Mouse (Mus musculus): ENCODE measurements around the gene Rhcg.

Rhcg gene

DNA sequence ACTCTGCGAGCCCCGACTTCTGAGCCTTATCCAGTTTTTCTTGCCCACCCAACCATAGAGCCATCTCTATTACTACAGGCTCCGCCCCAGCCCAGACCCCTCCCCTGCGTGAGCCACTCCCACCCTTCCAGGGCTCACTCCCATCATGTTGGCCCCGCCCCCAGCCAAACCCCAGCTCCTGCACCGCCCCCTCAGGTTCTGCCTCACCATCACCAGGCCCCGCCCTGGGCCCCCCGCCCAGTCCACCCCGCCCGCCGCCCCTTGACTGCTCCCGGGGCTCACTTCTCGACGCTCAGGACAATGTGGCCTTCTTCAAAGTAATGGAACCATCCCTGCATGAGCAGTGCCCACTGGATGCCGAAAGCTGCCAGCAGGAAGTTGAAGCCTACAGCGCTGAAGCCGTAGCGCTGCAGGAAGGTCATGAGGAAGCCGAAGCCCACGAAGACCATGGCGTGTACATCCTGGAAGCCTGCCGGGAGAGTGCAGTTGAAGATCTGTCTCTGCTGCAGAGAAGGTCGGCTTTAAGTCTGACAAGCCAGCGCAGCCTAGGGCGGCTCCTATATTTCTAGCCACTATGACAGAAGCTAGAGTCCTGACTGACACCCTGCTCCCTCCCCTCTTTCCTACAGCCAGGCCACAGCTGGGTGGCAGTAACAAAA is 10.1 kb downstream of the Rhcg start:
- in situ Hi-C loops (cut with MboI; ENCODE audit: unreplicated experiment in 2 of 2), result no loop called here

DNA sequence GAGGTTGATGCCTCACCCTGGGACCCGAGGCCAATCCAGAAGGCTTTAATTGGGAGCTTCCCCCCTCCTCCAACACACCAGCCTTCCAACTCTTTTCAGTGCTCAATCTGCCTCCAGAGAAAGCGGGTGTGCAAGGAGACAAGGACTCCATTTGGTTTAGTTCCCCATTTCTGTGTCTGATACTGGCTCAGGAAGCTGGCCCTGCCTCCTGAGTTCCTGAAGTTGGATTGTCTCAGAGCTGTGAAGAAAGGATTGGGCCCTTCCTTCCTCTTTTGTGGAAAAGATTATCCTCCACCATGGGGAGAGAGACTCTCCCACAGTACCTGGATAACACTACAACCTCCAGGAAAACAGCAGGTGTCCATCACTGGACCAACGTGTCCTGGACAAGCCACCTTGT is 10.7 kb downstream of the Rhcg start:
- in situ Hi-C loops (cut with MboI; ENCODE audit: unreplicated experiment in 2 of 2), result no loop called here

DNA sequence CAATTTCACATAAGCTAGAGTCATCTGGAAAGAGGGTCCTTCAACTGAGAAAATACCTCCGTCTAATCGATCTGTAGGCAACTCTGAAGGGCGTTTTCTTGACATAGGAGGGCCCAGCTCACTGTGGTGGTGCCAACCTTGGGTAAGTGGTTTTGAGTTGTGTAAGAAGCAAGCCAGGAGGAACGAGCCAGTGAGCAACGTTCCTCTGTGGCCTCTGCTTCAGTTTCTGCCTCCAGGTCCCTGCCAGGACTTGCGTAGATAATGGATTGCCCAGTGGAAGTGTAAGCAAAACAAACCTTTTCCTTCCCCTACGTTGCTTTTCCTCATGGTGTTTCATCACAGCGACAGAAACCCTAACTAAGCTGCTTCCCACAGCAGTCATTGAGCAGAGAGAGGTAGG is 15.5 kb downstream of the Rhcg start:
- in situ Hi-C loops (cut with MboI; ENCODE audit: unreplicated experiment in 2 of 2), result no loop called here

DNA sequence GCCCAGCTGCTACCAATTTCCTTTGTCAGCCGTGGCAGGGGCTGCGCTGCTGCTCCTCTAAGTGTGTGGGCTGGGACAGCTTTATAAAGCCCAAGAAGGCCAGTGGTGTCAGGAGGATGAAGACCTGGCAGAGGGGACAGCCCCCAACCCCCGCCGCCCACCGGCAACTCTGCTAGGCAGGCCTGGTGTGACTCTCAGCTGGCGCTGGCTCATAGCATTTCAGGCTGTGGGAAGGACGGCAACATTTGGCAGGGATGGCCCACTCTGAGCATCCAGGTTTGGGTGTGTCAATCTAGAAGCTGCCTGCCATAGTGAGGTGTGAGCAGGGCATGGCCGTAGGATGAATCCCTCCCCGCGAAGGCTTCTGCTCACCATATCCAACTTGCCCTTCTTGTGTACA is 17.3 kb downstream of the Rhcg start:
- in situ Hi-C loops (cut with MboI; ENCODE audit: unreplicated experiment in 2 of 2), result no loop called here

DNA sequence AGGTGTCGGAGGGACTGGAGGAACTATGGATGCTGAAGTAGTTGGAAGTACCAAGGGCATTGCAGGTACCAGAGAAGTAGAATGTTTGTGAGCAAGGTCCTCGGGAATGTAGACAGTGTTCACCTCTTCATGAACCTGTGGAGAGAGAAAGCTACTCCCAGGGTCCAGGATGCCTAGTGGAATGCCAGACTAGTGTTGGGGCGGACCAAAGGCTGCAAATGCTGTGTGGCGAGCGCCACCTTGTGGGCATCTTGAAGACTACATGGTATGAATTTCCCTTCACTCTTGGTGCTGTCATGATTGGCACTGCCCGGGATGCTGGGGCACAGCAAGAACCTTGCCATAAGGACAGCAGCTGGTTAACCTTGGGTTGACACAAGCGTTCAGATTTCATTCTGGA is 22.6 kb downstream of the Rhcg start:
- in situ Hi-C loops (cut with MboI; ENCODE audit: unreplicated experiment in 2 of 2), result loop anchor here (5.0 to 25.0 kb wide), 4 partner anchors 98 to 658 kb away; no protein-coding TSS in a partner anchor

DNA sequence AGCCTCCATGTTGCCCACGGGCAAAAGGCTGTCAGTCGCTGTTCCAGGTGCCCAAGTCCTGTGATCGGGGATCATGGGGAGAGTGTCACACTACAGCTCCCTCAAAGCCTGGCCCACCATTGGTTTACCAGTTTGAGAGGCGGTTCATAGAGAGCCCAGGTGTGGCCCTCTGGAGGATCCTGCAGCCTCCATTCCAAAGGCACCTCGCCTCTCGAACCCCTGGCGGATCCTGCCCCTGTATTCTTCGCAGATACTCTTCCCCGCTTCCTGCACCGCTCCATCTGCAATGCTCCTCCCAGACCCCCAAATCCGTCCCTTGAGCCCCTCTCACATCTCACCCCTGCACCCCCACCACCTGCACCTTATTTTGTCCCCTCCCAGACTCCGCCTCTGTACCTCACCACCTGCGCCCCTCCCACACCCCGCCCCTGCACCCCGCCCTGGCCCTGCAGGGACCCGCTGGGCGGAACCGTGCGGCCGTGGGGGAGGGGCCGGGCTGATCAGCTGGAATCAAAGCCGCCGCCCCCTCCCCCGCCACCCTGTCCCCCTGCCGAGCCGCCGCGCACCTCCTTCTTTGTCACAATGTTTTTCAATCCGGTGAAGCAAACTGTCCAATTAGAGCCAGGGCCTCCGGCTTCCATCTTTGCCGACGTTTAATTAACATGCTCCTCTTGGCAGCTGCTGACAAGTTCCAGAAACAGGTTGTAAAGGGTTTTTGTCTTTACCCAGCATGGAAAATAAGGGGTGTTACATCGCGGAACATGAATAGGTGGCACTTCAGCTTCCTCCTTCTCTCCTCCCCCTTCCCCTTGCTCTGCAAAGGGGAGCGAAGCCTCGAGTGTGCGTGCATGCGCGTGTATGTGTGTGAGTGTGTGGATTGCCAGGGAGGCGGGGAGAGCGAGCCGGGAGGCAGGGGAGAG is 25.4 kb downstream of the Rhcg start:
- in situ Hi-C loops (cut with MboI; ENCODE audit: unreplicated experiment in 2 of 2), result loop anchor here (5.0 to 25.0 kb wide), 4 partner anchors 95 to 655 kb away; no protein-coding TSS in a partner anchor

DNA sequence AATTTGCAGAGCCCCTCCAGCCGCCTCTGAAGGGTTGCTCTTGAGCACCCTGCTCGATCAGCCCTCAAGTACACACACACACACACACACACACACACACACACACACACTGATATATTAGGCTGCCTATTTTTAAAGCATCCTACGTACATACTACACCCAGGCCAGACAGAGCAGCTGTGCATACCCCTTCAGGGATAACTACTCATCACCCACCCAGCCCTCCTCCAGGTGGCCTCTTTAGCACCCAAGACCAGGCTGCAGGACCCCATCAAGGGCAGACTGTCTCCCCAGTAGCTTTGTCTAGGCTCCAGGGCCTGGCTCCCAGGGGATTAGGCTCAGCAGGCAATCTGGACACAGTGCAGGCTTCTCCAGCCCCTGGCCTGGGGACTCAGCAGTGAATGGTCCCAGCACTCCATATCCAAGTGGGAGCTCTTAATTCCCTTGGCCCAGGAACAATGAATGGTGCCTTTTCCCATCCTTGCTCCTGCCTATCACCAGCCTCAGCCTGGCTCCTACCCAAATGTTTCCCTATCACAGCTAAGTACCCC is 26.8 kb downstream of the Rhcg start:
- in situ Hi-C loops (cut with MboI; ENCODE audit: unreplicated experiment in 2 of 2), result loop anchor here (5.0 to 25.0 kb wide), 4 partner anchors 93 to 653 kb away; no protein-coding TSS in a partner anchor

DNA sequence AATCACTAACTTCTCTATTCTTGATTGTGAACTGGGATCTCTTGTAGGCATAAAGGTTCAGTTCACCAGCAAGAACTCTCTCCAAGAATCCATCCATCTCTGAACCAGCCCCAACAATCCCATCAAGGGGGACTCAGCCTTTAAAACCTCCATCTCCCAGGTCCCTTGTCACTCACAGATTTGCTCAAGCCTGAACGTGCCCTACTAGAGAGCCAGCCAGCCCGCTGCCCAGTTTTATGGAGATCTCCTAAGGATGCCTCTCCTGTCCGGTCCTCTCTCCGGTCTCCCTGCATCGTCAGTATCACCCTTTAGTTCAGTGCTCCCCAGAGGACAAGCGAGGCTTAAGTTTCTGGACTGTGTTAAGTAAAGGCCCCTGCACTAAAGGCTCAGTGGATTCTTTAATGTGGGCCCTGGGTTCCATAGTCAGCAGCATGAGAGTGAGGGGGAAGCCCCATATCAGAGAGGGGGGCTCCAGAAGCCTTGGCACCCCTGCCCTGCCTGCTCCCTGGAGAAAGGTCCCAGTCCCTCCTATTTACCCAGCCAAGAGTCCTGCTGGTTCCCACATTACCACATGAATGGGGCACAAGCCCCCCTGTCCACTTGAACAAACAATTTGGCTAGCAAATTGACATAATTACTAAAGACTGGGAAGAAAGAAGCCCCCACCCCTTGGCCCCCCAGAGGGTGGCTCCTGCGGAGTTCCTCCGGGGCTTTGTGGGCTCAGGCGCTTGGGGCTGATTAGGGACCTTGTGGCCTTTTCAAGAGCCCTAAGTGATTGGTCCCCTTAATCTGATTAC is 27.5 kb downstream of the Rhcg start:
- in situ Hi-C loops (cut with MboI; ENCODE audit: unreplicated experiment in 2 of 2), result loop anchor here (5.0 to 25.0 kb wide), 4 partner anchors 93 to 653 kb away; no protein-coding TSS in a partner anchor

DNA sequence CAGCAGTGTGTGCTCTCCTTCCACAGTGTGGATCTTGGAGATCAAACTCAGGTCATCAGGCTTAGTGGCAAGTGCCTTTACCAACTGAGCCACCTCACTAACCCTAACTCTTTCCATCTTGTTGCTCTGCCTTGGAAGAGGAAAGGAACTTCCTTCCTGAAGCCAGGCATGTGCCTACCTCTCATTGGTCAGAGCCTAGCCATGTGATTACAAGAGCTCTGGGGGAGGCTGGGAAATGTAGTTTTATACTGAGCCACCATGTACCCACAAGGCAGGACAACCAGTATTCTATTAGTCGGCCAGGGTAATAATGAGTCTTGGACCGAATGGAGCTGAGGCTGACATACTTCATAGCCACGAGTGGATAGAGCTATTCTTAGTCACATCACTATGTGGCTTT is 29.2 kb downstream of the Rhcg start:
- in situ Hi-C loops (cut with MboI; ENCODE audit: unreplicated experiment in 2 of 2), result loop anchor here in 1 of 2 experiments (25.0 kb wide), 1 partner anchor 651 kb away; no protein-coding TSS in a partner anchor

DNA sequence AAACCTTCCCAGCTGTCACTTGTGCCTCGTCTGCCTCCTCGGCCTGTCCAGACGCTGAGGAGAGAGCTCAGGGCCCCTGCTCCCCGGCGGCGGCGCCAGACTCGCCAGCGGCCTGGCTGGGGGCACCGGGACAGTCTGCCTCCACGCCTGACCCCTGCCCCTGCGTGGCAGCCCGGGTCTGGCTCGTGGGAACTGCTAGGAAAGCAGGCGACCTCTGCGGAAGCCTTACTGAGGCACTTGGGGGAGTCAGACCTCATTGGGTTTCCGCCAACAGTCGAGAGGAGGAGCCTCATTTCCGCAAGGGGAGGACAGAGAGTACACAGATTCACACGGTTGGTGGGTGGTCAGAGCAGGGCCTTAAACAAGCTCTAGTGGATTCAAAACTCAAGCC is 38.6 kb downstream of the Rhcg start:
- in situ Hi-C loops (cut with MboI; ENCODE audit: unreplicated experiment in 2 of 2), result loop anchor here in 1 of 2 experiments (25.0 kb wide), 1 partner anchor 642 kb away; no protein-coding TSS in a partner anchor

DNA sequence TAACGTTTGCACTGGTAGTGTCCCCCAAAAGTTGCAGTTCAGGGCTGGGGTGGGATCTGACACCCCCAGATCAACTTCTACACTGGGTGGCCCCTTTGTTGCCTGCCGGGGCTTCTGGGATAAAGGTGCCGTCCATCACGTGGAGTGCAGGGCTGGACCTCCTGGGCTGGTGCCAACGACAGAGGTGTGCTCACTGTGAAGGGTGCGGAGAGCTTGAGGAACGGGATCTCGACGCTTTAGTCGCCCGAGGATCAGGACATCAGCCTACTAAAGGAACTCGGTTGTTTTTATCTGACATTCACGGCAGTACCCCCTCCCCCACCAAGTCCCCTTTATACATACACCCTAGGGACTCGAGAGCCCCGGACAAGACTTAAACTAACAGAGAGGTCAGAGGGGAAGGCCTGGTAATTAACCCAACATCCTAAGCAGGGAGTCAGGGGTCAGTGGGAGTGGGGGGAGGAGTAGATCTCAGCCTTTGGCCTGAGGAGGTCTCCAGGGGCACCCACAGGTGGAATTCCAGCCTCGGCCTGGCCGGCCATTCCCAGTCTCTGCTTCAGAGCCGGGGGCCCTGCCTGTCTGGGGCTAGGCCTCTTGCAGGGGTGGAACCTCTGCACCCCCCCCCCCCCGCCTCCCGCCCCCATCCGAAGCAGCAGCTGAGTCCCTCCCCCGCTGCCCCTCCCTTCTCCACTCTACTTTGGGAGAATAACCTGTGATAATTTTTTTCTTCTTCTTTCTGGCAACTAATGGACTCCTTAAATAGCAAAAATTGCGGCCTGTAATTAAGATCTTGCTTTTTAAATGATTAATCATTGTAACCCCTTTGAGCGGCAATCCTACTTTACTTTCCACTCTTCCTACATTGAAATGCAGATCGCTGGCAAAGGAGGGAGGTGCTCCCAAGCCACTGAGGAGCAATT is 39.3 kb downstream of the Rhcg start:
- in situ Hi-C loops (cut with MboI; ENCODE audit: unreplicated experiment in 2 of 2), result loop anchor here in 1 of 2 experiments (25.0 kb wide), 1 partner anchor 641 kb away; no protein-coding TSS in a partner anchor

DNA sequence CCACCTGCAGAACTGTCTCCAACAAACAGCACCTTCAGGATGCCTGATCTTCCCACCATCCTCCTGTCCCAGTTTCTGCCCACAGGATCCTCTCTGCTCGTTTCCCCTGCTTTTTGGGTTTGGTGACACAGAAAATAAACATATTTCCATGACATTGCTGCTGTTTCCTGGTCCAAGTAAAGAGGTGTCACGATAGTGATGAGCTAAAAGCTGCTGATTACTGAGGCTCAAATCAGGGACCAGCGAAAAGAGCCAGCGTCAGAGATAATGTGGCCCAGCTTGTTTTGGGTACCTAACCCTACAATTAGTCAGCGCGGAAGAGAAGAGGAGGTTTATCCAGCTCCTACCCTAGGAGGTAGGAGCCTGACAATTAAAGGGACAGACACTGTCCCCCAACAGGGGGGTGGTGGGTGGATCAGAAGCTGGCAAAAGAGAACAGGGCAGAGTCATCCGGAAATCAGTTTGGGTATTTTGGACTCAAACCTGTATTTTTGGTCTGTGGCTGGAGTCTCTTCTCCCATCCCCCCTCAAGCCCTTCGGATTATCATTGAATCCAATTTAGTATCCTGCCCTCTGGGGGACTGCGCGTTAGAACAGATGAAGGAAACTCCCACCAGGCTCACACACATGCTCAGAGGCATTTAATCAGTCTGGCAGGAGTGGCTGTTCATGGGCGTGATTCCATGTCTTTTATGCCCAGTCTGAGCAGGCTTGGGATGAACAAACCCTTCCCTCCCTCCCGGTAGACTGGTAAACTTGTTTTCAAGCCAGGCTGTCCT is 40.2 kb downstream of the Rhcg start:
- in situ Hi-C loops (cut with MboI; ENCODE audit: unreplicated experiment in 2 of 2), result loop anchor here in 1 of 2 experiments (25.0 kb wide), 1 partner anchor 640 kb away; no protein-coding TSS in a partner anchor

DNA sequence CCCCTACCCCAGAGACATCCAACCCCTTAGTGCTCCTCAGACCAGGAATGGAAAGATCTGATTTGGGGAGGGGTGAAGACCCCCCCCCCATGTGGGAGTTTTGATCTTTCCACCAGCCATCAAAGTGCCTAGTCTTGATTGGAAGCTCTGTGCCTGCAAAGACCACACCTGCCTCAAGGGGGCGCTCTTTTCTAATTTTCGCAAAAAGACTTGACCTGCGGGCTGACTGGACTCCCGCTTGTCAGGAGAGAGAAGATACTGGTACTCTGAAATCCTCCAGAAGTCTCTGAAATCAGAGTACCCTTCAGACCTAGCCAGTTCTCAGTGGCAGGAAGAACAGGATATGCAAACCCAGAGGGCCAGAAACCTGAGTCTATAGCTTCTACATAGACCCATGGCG is 40.8 kb downstream of the Rhcg start:
- in situ Hi-C loops (cut with MboI; ENCODE audit: unreplicated experiment in 2 of 2), result loop anchor here in 1 of 2 experiments (25.0 kb wide), 1 partner anchor 639 kb away; no protein-coding TSS in a partner anchor

DNA sequence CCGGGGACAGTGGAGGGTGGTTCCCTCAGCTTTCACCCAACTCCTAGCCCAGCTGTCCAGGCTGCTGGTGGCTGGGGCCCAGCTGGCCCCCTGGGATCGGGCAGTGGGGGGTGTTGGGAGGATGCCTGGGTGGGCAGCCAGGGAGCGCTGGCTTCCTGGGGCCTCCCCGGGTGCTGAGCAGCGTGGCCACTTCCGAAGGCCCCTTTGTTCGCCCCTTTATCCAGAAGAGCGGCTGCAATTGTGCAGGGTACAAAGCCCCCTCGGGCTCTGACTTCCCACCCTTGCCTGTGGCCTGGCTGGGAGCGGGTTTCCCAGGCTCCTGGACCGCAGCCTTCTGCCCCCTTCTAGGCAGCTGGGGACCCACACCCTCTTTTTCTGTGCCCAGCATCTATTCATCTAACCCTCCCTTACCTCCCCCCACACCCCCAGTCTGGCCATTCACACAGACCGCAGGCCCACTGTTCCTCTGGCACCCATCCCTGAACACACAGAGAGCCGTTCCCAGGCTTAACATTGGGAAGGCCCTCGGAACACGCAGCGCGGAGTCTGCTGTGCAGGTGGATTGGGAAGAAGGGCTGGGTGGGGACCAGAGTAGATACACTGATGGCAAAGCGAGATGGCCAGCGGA is 45.2 kb downstream of the Rhcg start:
- in situ Hi-C loops (cut with MboI; ENCODE audit: unreplicated experiment in 2 of 2), result no loop called here

DNA sequence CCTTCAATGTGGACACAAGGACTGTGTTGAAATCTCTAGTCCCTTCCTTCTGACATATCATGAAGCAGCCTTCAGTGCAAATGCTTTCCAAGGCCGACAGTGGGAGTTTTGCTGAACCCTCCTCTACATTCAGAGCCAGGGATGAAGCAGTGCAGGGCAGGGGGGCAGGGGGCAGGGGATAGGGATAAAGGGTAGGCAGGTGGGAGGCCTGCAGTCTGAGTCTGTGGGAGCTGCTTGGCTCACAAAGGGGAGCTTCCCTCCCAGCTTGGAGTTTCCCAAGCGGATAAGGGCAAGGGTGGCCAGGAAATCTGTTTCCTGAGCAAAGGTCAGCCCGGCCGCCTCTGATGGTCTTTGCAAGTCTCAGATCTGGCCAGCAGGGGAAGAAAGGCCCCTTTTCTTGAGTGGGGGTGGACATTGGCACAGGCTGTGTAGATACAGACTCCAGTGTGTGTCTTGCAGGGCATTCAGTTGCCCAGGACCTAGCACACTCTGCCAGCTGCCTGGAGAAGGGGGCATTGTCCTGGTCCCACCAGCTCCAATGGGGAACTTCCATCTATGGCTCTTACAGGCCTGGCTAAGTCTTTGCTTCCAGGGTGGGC is 48.4 kb downstream of the Rhcg start:
- in situ Hi-C loops (cut with MboI; ENCODE audit: unreplicated experiment in 2 of 2), result no loop called here

DNA sequence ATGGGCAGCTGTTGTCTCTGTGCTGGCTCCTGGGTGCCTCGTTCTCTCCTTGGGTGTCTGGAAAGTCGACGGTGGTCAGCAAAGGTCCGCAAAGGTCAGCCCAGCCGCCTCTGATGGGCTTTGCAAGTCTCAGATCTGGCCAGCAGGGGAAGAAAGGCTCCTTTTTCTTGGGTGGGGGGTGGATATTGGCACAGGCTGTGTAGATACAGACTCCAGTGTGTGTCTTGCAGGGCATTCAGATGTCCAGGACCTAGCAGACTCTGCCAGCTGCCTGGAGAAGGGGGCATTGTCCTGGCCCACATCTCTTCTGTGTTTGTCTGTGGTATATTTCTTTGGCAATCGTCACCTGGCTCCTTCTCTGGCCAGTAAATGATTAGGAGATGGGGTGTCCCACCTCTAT is 49.2 kb downstream of the Rhcg start:
- in situ Hi-C loops (cut with MboI; ENCODE audit: unreplicated experiment in 2 of 2), result no loop called here

DNA sequence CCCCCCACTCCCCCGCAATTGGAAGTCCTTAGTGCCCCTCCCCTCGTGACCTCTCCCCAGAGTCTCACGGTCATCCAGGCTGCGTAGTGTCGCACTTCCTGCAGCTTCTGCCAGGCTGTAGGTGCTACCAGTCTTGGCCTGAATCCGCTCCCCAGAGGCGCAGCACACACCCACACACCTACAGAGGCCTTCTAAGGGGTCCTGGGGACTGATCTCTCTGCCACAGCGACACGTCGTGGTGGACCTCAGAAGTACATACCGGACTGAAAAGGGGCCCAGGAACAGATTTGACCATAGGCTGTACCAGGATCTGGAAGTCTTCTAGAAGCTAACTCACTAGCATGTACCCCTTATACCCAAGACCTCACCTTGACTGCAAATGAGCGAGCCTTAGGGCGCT is 53.8 kb downstream of the Rhcg start:
- in situ Hi-C loops (cut with MboI; ENCODE audit: unreplicated experiment in 2 of 2), result no loop called here

DNA sequence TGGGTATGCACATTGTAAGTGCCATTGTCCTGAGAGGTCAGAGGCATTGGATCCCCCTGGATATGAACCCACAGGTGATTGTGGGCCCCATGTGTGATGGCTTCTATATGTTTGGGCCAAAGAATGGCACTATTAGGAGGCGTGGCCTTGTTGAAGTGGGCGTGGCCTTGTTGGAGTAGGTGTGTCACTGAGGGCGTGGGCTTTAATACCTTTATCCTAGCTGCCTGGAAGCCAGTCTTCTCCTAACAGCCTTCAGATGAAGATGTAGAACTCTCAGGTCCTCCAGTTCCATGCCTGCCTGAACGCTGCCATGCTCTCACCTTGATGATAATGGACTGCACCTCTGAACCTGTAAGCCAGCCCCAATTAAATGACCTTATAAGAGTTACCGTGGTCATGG is 55.1 kb downstream of the Rhcg start:
- in situ Hi-C loops (cut with MboI; ENCODE audit: unreplicated experiment in 2 of 2), result no loop called here
